Mouse (Mus musculus) kidney, embryonic 14.5 days (tissue): Measurements from ENCODE around the gene Psmb11. TPM values are rescaled to one million over a fixed set of nuclear protein-coding genes. Genes with fewer than 3 reads are reported as not detected.

Experiments used
- ATAC-seq: fragments of 200-750 bp; cut with Nextera tagmentation; 2 replicates; pipeline ENCODE4 v1.8.0; 2017; ENCODE audit warnings: moderate number of reproducible peaks, mild to moderate bottlenecking, moderate TSS enrichment, moderate library complexity; ENCODE audit not compliant: low FRiP score, low TSS enrichment
- H3K27ac ChIP-seq: fragments of 300-500 bp; sonication (generic); 2 replicates; pipeline ENCODE4 v1.5.1; 2014; ENCODE audit warnings: low read depth, mild to moderate bottlenecking, low read length, moderate library complexity, mixed read lengths
- H3K27me3 ChIP-seq: fragments of 300-500 bp; sonication (generic); 2 replicates; pipeline ENCODE4 v1.6.1; 2014; ENCODE audit warnings: mild to moderate bottlenecking, low read length; ENCODE audit not compliant: control insufficient read depth, insufficient read depth
- H3K36me3 ChIP-seq: fragments of 300-500 bp; sonication (generic); 2 replicates; pipeline ENCODE4 v1.6.1; 2014; ENCODE audit warnings: low read length, mixed read lengths; ENCODE audit not compliant: control insufficient read depth, insufficient read depth
- H3K4me1 ChIP-seq: fragments of 300-500 bp; sonication (generic); 2 replicates; pipeline ENCODE4 v1.6.1; 2014; ENCODE audit warnings: low read length, mixed read lengths; ENCODE audit not compliant: control insufficient read depth, insufficient read depth
- H3K4me2 ChIP-seq: fragments of 300-500 bp; sonication (generic); replicated peaks from 2 replicates; pipeline ENCODE4 v1.6.1; 2014; ENCODE audit warnings: low read depth, mild to moderate bottlenecking, low read length
- H3K4me3 ChIP-seq: fragments of 300-500 bp; sonication (generic); 2 replicates; pipeline ENCODE4 v1.5.1; 2014; ENCODE audit warnings: mild to moderate bottlenecking, low read length
- H3K9ac ChIP-seq: fragments of 300-500 bp; sonication (generic); 2 replicates; pipeline ENCODE4 v1.6.1; 2014; ENCODE audit warnings: low read depth, mild to moderate bottlenecking, low read length, moderate library complexity
- H3K9me3 ChIP-seq: fragments of 300-500 bp; sonication (generic); 2 replicates; pipeline ENCODE4 v1.6.1; 2016; ENCODE audit warnings: low read length; ENCODE audit not compliant: control insufficient read depth
- WGBS: fragments of 180-500 bp; shearing (Covaris S2); extraction: QIAGEN DNeasy Blood & Tissue Kit; methylation state at CpG from one replicate; pipeline ENCODE4 v1.1.7; 2014; 5-methylcytosine and 5-hydroxymethylcytosine counted together
- polyA plus RNA-seq: library from polyadenylated mRNA; unstranded; fragments of >200 nt; fragmentation: Nextera tagmentation; extraction: Ambion mirVana; gene quantifications from 2 replicates; pipeline ENCODE4 v1.2.1, GENCODE M21; 2014

Psmb11 gene
- polyA plus RNA-seq, 1 experiment from 2014 or later: not detected

- 82% methylated on average over 11 of the region's 11 CpGs for WGBS
- no peak overlapping the region for H3K9ac ChIP-seq
- H3K4me2 ChIP-seq: no peak overlapping the region
- H3K36me3 ChIP-seq: peaks cover 44% of the 10 kb centered on the region
- H3K4me3 ChIP-seq: no peak overlapping the region
- no peak overlapping the region for H3K27ac ChIP-seq
- no peak for ATAC-seq
- H3K27me3 ChIP-seq: no peaks in the 10 kb centered on the region
- H3K9me3 ChIP-seq: no peaks in the 10 kb centered on the region
- no peaks in the 10 kb centered on the region for H3K4me1 ChIP-seq
Observed at GRCm38 (mm10) chr14:54630583-54631239, 9.5 kb downstream of the Psmb11 start.

- H3K9me3 ChIP-seq: no peaks in the 10 kb centered on the region
- no peak overlapping the region for H3K27ac ChIP-seq
- 80% methylated on average over 4 of the region's 4 CpGs for WGBS
- no peaks in the 10 kb centered on the region for H3K27me3 ChIP-seq
- H3K4me3 ChIP-seq: no peak overlapping the region
- H3K9ac ChIP-seq: no peak overlapping the region
- H3K4me2 ChIP-seq: no peak overlapping the region
- no peaks in the 10 kb centered on the region for H3K4me1 ChIP-seq
- ATAC-seq: no peak
- peaks cover 49% of the 10 kb centered on the region for H3K36me3 ChIP-seq
Observed at GRCm38 (mm10) chr14:54631240-54631599, 10.0 kb downstream of the Psmb11 start.

- H3K9ac ChIP-seq: no peak overlapping the region
- no peak for ATAC-seq
- no peak overlapping the region for H3K27ac ChIP-seq
- H3K9me3 ChIP-seq: no peaks in the 10 kb centered on the region
- H3K36me3 ChIP-seq: peaks cover 57% of the 10 kb centered on the region
- no peak overlapping the region for H3K4me2 ChIP-seq
- WGBS: 93% methylated on average over 36 of the region's 37 CpGs
- no peak overlapping the region for H3K4me3 ChIP-seq
- no peaks in the 10 kb centered on the region for H3K4me1 ChIP-seq
- no peaks in the 10 kb centered on the region for H3K27me3 ChIP-seq
Observed at GRCm38 (mm10) chr14:54632252-54632651, 11.0 kb downstream of the Psmb11 start.

- Histone ChIP-seq H3K36me3 (peaks cover 69% of the 10 kb centered on the region), H3K9ac (no peak overlapping the region), H3K27me3 (no peaks in the 10 kb centered on the region), H3K4me2 (no peak overlapping the region), H3K4me3 (no peak overlapping the region), H3K27ac (no peak overlapping the region), H3K9me3 (no peaks in the 10 kb centered on the region), H3K4me1 (no peaks in the 10 kb centered on the region)
- no peak for ATAC-seq
- 79% methylated on average over 4 of the region's 4 CpGs for WGBS
Observed at GRCm38 (mm10) chr14:54634182-54634581, 12.9 kb downstream of the Psmb11 start.

GRCm38 (mm10) chr14:54636954-54637353, 15.7 kb downstream of the Psmb11 start:
- H3K4me3 ChIP-seq: no peak overlapping the region
- no peak overlapping the region for H3K27ac ChIP-seq
- peaks cover 51% of the 10 kb centered on the region for H3K36me3 ChIP-seq
- no peak overlapping the region for H3K4me2 ChIP-seq
- no peaks in the 10 kb centered on the region for H3K27me3 ChIP-seq
- no peaks in the 10 kb centered on the region for H3K9me3 ChIP-seq
- ATAC-seq: no peak
- no peak overlapping the region for H3K9ac ChIP-seq
- peaks cover 10% of the 10 kb centered on the region; the same call in 1 of the 2 replicates for H3K4me1 ChIP-seq
- WGBS: 57% methylated on average over 8 of the region's 8 CpGs

- Histone ChIP-seq H3K4me3 (no peak overlapping the region), H3K4me2 (no peak overlapping the region), H3K9me3 (no peaks in the 10 kb centered on the region), H3K36me3 (peaks cover 51% of the 10 kb centered on the region), H3K4me1 (peaks cover 10% of the 10 kb centered on the region; the same call in 1 of the 2 replicates), H3K27ac (no peak overlapping the region), H3K27me3 (no peaks in the 10 kb centered on the region), H3K9ac (no peak overlapping the region)
- no peak for ATAC-seq
- 83% methylated on average over 5 of the region's 5 CpGs for WGBS
Observed at GRCm38 (mm10) chr14:54638210-54638609, 17.0 kb downstream of the Psmb11 start.

GRCm38 (mm10) chr14:54640121-54640520, 18.9 kb downstream of the Psmb11 start:
- Histone ChIP-seq H3K9me3 (no peaks in the 10 kb centered on the region), H3K36me3 (peaks cover 59% of the 10 kb centered on the region), H3K27ac (no peak overlapping the region; the same call in 1 of the 2 replicates), H3K27me3 (no peaks in the 10 kb centered on the region), H3K4me2 (peak overlapping the region; percentile 95), H3K4me1 (peaks cover 10% of the 10 kb centered on the region; the same call in 1 of the 2 replicates), H3K9ac (peak overlapping the region; percentile 76; the same call in 1 of the 2 replicates), H3K4me3 (peak overlapping the region; percentile 65)
- no peak for ATAC-seq
- 10% methylated on average over 4 of the region's 4 CpGs for WGBS

- Histone ChIP-seq H3K9ac (peak within 1 kb of the TSS; percentile 76), H3K4me1 (peaks cover 10% of the 10 kb centered on the region; the same call in 1 of the 2 replicates), H3K9me3 (no peaks in the 10 kb centered on the region), H3K36me3 (peaks cover 62% of the 10 kb centered on the region), H3K4me3 (peak within 1 kb of the TSS; percentile 65), H3K27ac (peak within 1 kb of the TSS; percentile 57), H3K4me2 (peak within 1 kb of the TSS; percentile 95), H3K27me3 (no peaks in the 10 kb centered on the region)
- no peak; the same call in 1 of the 2 replicates for ATAC-seq
- WGBS: 0% methylated on average over 20 of the region's 28 CpGs
Observed at GRCm38 (mm10) chr14:54640946-54641304, 19.7 kb downstream of the Psmb11 start, which contains the start of gene Gm17606. Gene Gm17606, plus strand, starts transcription at chr14:54640952.

GRCm38 (mm10) chr14:54641305-54641969, 20.2 kb downstream of the Psmb11 start, which contains the start of gene Cdh24:
Gene Cdh24, minus strand, starts transcription at chr14:54641364.
- peak within 1 kb of the TSS; percentile 95 for H3K4me2 ChIP-seq
- peaks cover 62% of the 10 kb centered on the region for H3K36me3 ChIP-seq
- H3K4me3 ChIP-seq: peak within 1 kb of the TSS; percentile 65
- H3K4me1 ChIP-seq: peaks cover 10% of the 10 kb centered on the region; the same call in 1 of the 2 replicates
- no peaks in the 10 kb centered on the region for H3K27me3 ChIP-seq
- H3K9me3 ChIP-seq: no peaks in the 10 kb centered on the region
- WGBS: under 1% methylated on average over 44 of the region's 52 CpGs
- H3K27ac ChIP-seq: peak within 1 kb of the TSS; percentile 57
- ATAC-seq: peak; percentile 93
- H3K9ac ChIP-seq: peak within 1 kb of the TSS; percentile 76
